Mouse (Mus musculus): ENCODE results near the gene Cdc14b.
A peak's percentile ranks its signal among the peaks of the same experiment; 100 is the strongest.

Gene Cdc14b

DNA sequence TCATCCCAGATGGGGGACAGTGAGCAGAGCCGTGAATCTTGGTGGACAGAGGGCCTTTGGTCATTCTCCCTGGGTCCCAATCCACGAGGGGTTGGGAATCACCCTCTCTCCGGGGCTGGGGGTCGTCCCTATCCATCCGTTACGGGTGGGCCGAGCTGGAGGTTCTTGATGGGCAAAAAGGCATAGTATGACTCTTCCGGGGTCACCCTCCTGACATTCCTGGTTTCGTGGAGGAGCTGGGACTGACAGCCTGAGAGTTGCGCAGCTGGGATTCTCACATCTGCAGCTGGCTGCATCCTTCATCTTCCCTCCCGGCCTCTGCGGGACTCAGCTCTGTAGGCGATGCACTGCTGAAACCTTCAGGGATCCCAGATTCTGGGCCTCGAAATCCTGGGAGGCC is 112.5 kb downstream of the Cdc14b start:
- DNase-seq = no peak

DNA sequence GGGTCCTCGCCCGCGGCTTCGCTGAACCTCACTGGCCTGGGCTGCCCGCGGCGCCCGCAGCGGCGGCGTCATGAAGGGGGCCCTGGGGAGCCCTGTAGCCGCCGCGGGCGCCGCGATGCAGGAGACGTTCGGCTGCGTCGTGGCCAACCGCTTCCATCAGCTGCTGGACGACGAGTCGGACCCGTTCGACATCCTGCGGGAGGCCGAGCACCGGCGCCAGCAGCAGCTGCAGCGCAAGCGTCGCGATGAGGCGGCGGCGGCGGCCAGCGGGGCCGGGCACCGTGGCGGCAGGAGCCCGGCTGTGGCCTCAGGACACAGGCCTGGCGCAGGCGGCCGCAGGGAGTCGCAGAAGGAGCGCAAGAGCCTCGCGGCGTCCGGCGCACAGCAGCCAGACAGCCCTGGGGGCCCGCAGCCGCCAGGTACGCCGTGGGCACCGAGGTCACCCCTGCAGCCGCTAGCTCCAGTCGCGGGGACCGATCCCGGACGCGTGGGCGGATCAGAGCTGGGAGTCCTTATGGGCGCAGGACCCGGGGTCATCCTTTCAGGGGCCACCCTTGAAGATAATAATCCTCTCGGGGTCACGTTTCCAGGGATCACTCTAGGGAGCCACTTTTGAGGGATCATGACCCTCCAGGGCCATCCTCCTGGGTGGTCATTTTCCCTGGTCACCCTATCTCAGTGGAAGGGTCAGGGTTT is 113.0 kb downstream of the Cdc14b start:
- DNase-seq = peak; percentile 48

- peak; percentile 99 for DNase-seq
These were observed 113.6 kb downstream of the Cdc14b start, which contains the start of gene Habp4 for GRCm38 (mm10) chr13:64161548-64161915. Habp4 (plus strand) TSS chr13:64161824.

- no peak for DNase-seq
These were observed 118.1 kb downstream of the Cdc14b start for GRCm38 (mm10) chr13:64156966-64157365.

GRCm38 (mm10) chr13:64155171-64155571 is 119.9 kb downstream of the Cdc14b start:
- DNase-seq = no peak

DNA sequence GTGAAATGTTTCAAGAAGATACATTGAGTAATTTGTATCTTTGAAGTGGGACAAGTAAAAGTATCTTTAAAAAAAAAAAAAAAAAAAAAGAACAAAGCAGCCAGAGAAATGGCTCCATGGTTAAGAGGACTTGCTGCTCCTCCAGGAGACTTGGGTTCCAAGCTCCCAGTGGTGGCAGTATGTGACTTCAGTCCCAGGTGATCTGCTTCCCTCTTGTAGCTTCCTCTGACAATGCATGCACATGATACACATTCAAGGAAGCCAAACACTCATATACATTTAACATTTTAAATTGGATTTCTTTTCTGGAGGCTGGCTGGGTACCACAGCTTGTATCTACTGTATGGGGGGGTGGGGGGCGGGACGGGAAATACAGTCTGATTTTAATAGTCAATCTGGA is 120.4 kb downstream of the Cdc14b start:
- no peak for DNase-seq

DNA sequence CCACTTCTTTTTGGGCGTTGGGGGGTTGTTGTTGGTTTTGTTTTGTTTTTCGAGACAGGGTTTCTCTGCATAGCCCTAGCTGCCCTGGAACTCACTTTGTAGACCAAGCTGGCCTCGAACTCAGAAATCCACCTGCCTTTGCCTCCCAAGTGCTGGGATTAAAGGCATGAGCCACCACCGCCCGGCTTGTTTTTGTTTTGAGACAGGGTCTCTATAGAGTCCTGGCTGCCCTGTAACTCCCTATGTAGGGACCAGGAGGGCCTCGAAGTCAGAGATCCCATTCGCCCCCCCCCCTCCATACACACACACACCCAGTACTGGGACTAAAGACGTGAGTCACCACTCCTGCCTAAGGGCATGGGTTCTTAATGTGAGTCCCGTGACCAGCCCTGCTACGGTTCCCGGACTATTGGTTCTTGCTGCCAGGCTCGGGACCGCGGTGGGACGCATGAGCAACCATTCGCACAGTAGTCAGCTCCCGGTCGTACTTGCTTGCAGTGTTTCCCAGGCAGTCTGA is 121.3 kb downstream of the Cdc14b start:
- DNase-seq = peak; percentile 25

- DNase-seq = peak; percentile 98
These were observed 121.9 kb downstream of the Cdc14b start, which contains the start of gene Zfp367 for GRCm38 (mm10) chr13:64153083-64153682. Zfp367 (minus strand) TSS chr13:64153202.

DNA sequence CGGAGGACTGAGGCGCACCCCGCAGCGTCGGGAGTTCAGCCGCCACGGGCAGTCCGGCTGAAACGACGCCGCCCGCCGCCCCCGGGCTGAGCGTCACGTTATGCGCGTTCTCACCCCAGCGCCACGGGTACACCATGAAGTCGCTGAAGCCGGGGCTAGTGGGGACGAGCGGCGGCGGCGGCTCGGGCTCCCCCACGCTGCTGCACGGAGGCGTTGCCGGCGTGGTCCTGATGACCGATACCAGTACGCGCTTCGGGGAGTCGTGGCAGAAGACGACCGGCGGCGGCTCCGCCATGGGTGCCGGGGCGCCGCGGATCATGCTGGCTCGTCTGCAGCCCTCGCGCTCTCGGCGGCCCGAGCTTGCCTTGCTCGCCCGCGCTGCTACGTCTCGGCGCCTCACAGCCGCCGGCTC is 122.4 kb downstream of the Cdc14b start:
- DNase-seq = no peak

- peak; percentile 81 for DNase-seq
These were observed 122.8 kb downstream of the Cdc14b start for GRCm38 (mm10) chr13:64152241-64152669.

GRCm38 (mm10) chr13:64150121-64150520 is 125.0 kb downstream of the Cdc14b start:
- no peak for DNase-seq
